Mouse (Mus musculus) liver, embryonic 12.5 days (tissue): ENCODE results near the gene Vav2. TPM values are rescaled to one million over a fixed set of nuclear protein-coding genes. Genes with fewer than 3 reads are reported as not detected.
A peak's percentile ranks its signal among the peaks of the same experiment; 100 is the strongest.

Source experiments
- ATAC-seq: fragments of 200-750 bp; cut with Nextera tagmentation; 2 replicates; pipeline ENCODE4 v1.8.0; 2017; ENCODE audit warnings: moderate number of reproducible peaks, mild to moderate bottlenecking, moderate library complexity
- H3K27ac ChIP-seq: fragments of 300-500 bp; sonication (generic); 2 replicates; pipeline ENCODE4 v1.5.1; 2016; ENCODE audit warnings: mild to moderate bottlenecking
- H3K27me3 ChIP-seq: fragments of 300-500 bp; sonication (generic); replicated peaks from 2 replicates; pipeline ENCODE4 v1.6.1; 2016; ENCODE audit warnings: mild to moderate bottlenecking, moderate library complexity
- H3K36me3 ChIP-seq: fragments of 300-500 bp; sonication (generic); 2 replicates; pipeline ENCODE4 v1.6.1; 2016; ENCODE audit warnings: mild to moderate bottlenecking, moderate library complexity
- H3K4me1 ChIP-seq: fragments of 300-500 bp; sonication (generic); 2 replicates; pipeline ENCODE4 v1.6.1; 2016
- H3K4me2 ChIP-seq: fragments of 300-500 bp; sonication (generic); 2 replicates; pipeline ENCODE4 v1.6.1; 2016; ENCODE audit warnings: mild to moderate bottlenecking, moderate library complexity
- H3K4me3 ChIP-seq: fragments of 300-500 bp; sonication (generic); 2 replicates; pipeline ENCODE4 v1.5.1; 2016; ENCODE audit warnings: mild to moderate bottlenecking, moderate library complexity
- H3K9ac ChIP-seq: fragments of 300-500 bp; sonication (generic); 2 replicates; pipeline ENCODE4 v1.6.1; 2016; ENCODE audit warnings: mild to moderate bottlenecking, moderate library complexity
- H3K9me3 ChIP-seq: fragments of 300-500 bp; sonication (generic); replicated peaks from 2 replicates; pipeline ENCODE4 v1.6.1; 2016; ENCODE audit warnings: mild to moderate bottlenecking, moderate library complexity
- WGBS: fragments of 180-500 bp; shearing (Covaris S2); methylation state at CpG from one replicate; pipeline ENCODE4 v1.1.7; 2016; ENCODE audit not compliant: insufficient replicate concordance; 5-methylcytosine and 5-hydroxymethylcytosine counted together
- polyA plus RNA-seq: library from polyadenylated mRNA; unstranded; fragments of >200 nt; fragmentation: Nextera tagmentation; extraction: Ambion mirVana; gene quantifications from 2 replicates; pipeline ENCODE4 v1.2.1, GENCODE M21; 2016

The Vav2 gene
- polyA plus RNA-seq = 5.0 and 5.8 TPM in 2 replicates

DNA sequence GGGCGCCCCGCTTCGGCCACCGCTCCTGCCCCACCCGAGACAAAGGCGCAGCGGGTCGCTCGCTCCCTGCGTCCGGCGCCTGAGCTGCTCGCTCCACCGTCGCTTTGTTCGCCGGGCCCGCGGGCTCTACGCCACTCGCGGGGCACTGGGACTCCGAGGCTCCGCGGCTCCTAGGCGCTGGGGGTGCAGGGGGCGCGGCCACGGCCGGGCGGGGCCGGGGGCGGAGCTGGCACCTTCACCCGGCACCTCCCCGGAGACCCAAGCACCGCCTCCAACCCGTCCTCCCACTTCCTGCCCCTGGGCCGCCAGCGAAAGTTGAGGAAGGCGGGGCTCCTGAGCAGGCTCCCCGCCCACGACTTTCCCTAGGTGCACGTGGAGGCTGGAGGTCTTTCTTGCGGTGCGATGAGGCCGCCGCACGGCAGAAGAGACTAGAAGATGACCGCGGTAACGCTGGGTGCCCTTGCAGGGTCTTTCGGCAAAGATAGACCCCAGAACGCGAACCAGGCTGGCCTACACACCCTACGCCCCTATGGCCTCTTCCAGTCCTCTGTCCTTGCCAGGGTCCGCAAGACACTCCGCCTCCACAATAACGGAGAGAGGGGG is at the start of gene Vav2:
Vav2 (minus strand) TSS at position 179 of the 603 bp plus-strand sequence.
- peak within 1 kb of the TSS; percentile 99 for H3K4me2 ChIP-seq
- peak; percentile 94 for ATAC-seq
- no peaks in the 10 kb centered on the region for H3K9me3 ChIP-seq
- peaks cover 33% of the 10 kb centered on the region for H3K27me3 ChIP-seq
- H3K4me1 ChIP-seq = peaks cover 56% of the 10 kb centered on the region
- under 1% methylated on average over 58 of the region's 58 CpGs for WGBS
- peak within 1 kb of the TSS; percentile 76 for H3K4me3 ChIP-seq
- H3K36me3 ChIP-seq = no peaks in the 10 kb centered on the region
- H3K27ac ChIP-seq = peak within 1 kb of the TSS; percentile 77
- peak within 1 kb of the TSS; percentile 81 for H3K9ac ChIP-seq

DNA sequence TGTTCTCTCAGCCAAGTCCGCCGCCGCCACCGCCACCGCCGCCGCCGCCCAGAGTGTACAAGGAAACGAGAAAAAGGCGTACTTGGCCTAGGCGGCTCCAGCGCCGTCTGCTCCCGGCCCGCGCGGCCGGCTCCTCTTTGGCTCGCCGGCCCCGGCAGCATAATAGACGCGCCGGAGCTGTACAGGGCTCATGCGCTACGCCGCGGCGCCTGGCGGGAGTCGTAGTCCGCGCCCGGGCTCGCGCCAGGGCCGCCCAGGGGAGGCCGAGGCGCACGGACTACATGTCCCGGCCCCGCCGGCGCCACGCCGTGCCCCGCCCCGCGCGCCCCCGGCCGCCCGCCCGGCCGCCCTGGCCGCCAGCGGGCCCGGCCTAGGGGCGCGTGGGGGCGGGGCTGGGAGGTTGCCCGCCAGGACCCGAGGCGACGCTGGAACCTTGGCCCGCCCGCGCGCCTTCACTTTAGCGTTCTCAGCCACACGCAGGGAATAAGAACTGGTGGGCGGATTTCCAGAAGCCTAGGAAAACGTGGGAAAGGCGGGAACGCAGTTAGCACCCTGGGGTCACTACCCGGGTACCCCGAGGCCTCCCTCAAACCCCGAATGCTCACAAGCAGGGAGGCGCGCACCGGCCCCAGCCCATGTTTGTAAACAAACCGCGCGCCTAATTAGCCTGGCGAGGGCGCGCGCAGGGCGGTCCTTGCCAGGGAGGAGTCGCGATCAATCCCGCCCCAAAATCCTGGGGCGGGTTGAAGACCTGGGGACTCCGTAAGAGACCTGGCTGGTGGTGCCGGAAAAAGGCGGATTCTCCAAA is 48.9 kb upstream of the Vav2 start:
- ATAC-seq = peak; percentile 94

DNA sequence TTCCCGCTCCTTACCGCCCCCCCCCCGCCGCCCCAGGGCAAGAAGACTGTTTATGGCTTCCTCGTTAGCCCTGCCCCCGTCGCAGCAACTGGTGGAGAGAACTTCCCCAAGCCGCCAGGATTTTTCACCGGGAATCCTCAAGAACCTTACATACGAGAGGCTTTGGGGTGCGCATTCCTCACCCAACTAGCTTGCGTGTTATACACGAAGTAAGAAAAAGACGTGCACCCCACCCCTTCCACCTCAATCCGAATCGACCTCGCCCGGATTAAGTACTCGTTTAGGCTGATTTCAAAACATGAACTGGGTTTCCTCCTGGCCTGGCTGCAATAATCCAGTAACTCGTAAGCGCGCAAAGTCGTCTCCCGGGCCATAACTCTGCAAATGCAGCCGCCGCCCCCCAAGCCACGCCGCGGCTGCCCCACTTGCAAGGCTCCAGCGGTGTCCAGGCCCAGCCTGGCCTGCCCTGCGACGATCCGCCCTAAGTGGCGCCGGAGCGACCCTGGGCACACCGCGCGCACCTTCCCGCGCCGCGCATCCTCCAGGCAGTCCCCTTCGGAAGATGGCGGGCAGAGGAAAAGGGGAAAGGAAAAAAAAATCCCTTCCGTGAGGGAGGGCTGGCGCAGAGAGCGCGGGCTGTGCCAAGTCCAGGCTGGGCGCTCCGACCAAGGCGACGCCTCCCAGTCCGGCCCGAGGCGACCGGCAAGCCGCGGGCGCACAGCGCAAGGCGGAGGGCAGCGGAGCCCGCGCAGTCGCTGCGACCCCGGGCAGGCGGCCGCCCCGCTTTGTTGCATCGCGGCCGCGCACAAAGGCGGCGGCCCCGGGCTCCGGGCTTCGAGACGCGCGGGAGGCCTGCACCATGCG is 48.0 kb upstream of the Vav2 start:
- Histone ChIP-seq H3K4me2 (peak overlapping the region; percentile 79), H3K4me1 (peaks cover 59% of the 10 kb centered on the region), H3K9me3 (no peaks in the 10 kb centered on the region), H3K9ac (peak overlapping the region; percentile 92), H3K4me3 (peak overlapping the region; percentile 86), H3K36me3 (peaks cover 25% of the 10 kb centered on the region), H3K27me3 (no peaks in the 10 kb centered on the region), H3K27ac (peak overlapping the region; percentile 92)
- WGBS = under 1% methylated on average over 84 of the region's 84 CpGs
- peak; percentile 4 for ATAC-seq

More for the DNA sequence above, 48.9 kb upstream of the Vav2 start:
- H3K36me3 ChIP-seq = peaks cover 22% of the 10 kb centered on the region
- H3K27ac ChIP-seq = peak overlapping the region; percentile 95
- no peaks in the 10 kb centered on the region for H3K27me3 ChIP-seq
- 4% methylated on average over 83 of the region's 96 CpGs for WGBS
- peaks cover 50% of the 10 kb centered on the region for H3K4me1 ChIP-seq
- H3K4me2 ChIP-seq = peak overlapping the region; percentile 79
- peak overlapping the region; percentile 92 for H3K9ac ChIP-seq
- H3K9me3 ChIP-seq = no peaks in the 10 kb centered on the region
- H3K4me3 ChIP-seq = peak overlapping the region; percentile 86

DNA sequence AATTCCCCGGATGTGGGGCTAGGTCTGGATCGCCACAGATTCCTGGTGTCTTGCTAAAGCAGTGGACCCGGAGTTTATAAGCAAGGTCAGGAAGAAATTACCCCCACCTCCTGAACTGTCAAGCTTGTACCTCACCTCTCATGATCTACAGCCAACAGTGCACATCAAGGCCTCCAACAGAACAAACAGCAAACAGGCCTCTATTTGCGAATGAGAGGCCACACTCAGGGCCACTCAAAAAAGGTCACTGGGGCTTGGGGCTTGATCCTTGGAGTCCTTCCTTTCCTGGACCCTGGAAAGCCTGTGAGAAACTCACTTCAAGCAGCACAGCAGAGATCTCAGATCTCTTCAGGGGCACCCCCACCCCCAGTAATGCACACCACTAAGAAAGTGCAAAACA is 47.1 kb upstream of the Vav2 start:
- Histone ChIP-seq H3K27ac (peak overlapping the region; percentile 92; the same call in 1 of the 2 replicates), H3K27me3 (no peaks in the 10 kb centered on the region), H3K4me3 (peak overlapping the region; percentile 86), H3K9me3 (no peaks in the 10 kb centered on the region), H3K9ac (peak overlapping the region; percentile 92), H3K36me3 (peaks cover 26% of the 10 kb centered on the region), H3K4me1 (peaks cover 68% of the 10 kb centered on the region), H3K4me2 (peak overlapping the region; percentile 79)
- ATAC-seq = no peak
- 40% methylated on average over 4 of the region's 4 CpGs for WGBS

DNA sequence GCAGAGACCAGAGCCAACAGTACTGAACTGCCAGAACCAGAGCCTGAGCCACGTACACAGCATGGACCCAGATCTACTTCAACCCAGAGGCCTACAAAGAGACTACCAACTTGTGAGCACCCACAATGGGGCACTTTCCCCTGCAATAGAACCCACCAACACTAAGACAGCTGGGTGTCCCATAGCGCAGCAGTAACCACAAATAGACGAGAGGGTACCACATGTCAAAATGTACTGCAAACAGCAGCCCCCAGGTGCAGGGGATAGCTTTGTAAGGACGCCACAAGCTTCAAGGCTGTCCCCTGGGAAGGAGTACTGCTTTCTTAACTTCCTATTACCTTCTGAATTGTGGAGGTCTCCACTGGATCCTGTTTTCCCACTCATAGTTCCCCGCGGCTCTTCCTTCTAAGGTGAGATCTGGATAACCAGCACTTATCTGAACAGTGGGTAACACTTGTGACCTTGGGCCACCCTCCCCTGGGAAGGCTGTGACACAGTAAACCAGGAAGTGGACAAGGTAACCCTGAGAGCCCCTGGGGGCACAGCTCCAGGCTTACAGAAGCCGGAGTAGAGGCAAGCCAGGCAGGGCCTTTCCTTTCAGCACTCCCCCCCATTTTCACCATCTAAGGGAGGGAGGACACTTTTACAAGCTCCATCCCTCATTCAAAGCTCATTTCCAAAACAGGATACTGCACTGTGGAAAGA is 46.4 kb upstream of the Vav2 start:
- Histone ChIP-seq H3K36me3 (peaks cover 33% of the 10 kb centered on the region), H3K27ac (0 out of 2 replicates have a peak overlapping the region, but pooled peaks have one; percentile 4), H3K4me3 (peak overlapping the region; percentile 86), H3K9me3 (no peaks in the 10 kb centered on the region), H3K9ac (peak overlapping the region; percentile 92), H3K4me2 (peak overlapping the region; percentile 79), H3K4me1 (peaks cover 75% of the 10 kb centered on the region), H3K27me3 (no peaks in the 10 kb centered on the region)
- no peak for ATAC-seq
- 58% methylated on average over 7 of the region's 7 CpGs for WGBS

DNA sequence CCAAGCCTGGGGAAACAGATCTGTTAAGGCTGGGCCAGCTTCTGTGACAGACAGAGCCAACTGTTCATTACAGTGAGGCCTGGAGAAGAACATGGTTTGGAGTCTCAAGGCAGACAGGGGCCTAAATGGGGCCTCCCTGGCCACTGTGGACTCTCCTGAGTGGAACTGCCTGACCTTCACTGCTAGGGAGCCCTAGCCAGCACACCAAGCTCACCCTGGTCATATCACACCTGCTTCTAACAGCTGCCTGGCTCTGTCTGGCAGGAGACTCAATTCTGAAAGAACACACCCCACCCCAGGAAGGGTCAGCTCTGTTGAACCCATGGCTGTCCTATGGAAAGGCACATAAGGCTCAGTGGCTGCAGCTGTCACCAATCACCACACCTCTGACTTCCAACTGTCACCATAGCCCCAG is 44.3 kb upstream of the Vav2 start:
- Histone ChIP-seq H3K27ac (peak overlapping the region; percentile 87), H3K4me2 (peak overlapping the region; percentile 79), H3K4me1 (peaks cover 81% of the 10 kb centered on the region), H3K27me3 (no peaks in the 10 kb centered on the region), H3K36me3 (peaks cover 53% of the 10 kb centered on the region), H3K9ac (peak overlapping the region; percentile 66), H3K9me3 (no peaks in the 10 kb centered on the region), H3K4me3 (no peak overlapping the region)
- ATAC-seq = no peak

DNA sequence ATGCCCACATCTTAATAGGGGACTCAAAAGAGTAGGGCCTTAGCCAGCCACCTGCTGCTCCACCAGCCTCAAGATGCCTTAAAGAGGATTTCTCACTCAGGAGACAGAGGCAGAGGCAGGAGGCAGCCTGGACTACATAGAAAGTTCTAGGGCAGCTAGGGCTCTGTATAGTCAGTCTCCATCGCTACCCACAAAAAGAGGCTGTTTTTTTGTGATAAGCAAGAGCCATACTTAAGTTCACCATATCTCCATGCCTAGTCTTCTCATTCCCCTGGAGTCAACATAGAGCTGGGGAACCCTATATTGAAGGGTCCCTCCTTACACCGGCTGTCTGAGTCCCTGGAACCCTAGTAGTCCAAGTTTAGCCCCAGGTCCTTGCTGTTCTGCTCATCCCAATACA is 43.7 kb upstream of the Vav2 start:
- WGBS = 16% methylated on average over 2 of the region's 2 CpGs
- ATAC-seq = peak; percentile 74
- Histone ChIP-seq H3K27ac (peak overlapping the region; percentile 87), H3K27me3 (no peaks in the 10 kb centered on the region), H3K9me3 (no peaks in the 10 kb centered on the region), H3K4me2 (peak overlapping the region; percentile 79), H3K9ac (peak overlapping the region; percentile 66), H3K4me1 (peaks cover 87% of the 10 kb centered on the region), H3K4me3 (peak overlapping the region; percentile 13), H3K36me3 (peaks cover 60% of the 10 kb centered on the region)

DNA sequence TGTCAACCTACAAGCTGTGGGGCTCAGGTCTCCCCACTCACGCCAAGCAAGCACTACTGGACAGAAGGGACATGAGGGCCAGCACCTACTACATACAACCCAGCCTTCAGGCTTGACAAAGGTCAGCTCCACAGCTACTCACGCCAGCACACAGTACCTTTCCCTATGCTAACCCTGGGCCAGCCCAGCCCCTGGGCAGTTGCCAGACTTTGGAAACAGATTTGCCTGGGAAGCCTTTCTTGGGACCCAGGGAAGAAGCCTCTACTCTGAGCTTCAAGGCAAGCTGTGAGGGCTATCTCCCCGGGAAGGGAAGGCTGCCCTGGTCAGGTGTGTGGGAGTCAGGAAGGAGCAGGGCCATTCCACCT is 43.1 kb upstream of the Vav2 start:
- H3K4me3 ChIP-seq = peak overlapping the region; percentile 13
- peak overlapping the region; percentile 87 for H3K27ac ChIP-seq
- H3K4me2 ChIP-seq = peak overlapping the region; percentile 79
- 56% methylated on average over 3 of the region's 3 CpGs for WGBS
- ATAC-seq = no peak
- H3K9ac ChIP-seq = peak overlapping the region; percentile 66
- H3K27me3 ChIP-seq = no peaks in the 10 kb centered on the region
- H3K4me1 ChIP-seq = peaks cover 91% of the 10 kb centered on the region
- H3K36me3 ChIP-seq = peaks cover 64% of the 10 kb centered on the region
- H3K9me3 ChIP-seq = no peaks in the 10 kb centered on the region

DNA sequence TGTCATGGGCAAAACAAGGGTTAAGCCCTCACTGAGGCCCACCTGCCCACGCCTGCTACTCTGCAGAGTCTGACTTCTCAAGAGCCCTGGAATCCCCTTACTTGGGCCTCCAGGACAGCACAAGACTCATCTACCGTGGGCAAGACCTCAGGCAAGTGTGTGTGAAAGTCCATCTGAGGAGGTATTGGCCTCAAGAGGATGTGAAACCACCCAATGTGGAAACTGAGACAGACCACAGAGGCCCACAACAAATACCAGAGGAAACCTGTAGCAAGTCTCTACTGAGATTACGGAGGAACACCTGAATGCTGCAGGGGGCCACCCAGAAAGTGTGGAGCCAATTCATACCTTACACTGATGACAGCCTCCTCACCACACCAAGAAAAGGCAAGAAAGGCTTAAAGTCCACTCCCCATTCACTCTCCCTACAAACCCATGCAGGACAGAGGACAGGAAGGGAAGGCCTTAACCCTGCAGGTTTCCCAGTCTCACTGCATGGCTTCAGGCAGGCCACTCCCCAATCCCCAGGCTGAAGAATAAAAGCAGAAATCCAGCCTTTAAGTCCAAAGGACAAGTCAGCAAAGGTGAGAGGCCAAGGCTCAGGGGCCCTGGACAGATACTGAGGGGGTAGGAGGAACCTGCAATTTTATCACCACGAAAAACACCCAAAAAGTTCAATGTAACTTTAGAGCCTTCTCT is 42.6 kb upstream of the Vav2 start:
- H3K4me1 ChIP-seq = peaks cover 90% of the 10 kb centered on the region
- no peaks in the 10 kb centered on the region for H3K9me3 ChIP-seq
- 42% methylated on average over 4 of the region's 4 CpGs for WGBS
- peak overlapping the region; percentile 87 for H3K27ac ChIP-seq
- H3K36me3 ChIP-seq = peaks cover 69% of the 10 kb centered on the region
- H3K4me3 ChIP-seq = peak overlapping the region; percentile 13; the same call in 1 of the 2 replicates
- peak overlapping the region; percentile 79 for H3K4me2 ChIP-seq
- H3K9ac ChIP-seq = peak overlapping the region; percentile 66
- no peak for ATAC-seq
- no peaks in the 10 kb centered on the region for H3K27me3 ChIP-seq

DNA sequence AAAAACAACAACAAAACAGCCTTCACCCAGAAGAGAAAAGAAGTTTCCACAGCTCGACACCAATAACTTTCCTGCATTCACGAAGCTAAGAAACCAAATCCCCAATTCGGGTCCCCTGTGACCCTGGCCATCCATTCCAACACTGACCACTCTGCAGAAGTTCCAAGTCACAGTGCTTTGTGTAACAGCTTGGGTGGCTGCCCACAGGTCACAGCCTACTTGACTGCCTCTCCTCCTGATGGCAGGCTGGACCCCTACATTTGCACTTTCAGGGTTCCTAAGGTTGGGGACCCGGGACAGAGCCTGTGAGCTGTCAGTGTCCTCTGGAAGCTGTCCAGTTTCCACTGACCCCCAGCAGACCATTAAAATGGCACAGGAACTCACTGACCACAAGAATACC is 36.1 kb upstream of the Vav2 start:
- Histone ChIP-seq H3K27me3 (no peaks in the 10 kb centered on the region), H3K27ac (no peak overlapping the region), H3K9ac (no peak overlapping the region), H3K4me1 (peaks cover 24% of the 10 kb centered on the region), H3K9me3 (no peaks in the 10 kb centered on the region), H3K4me3 (no peak overlapping the region), H3K4me2 (no peak overlapping the region), H3K36me3 (peaks cover 97% of the 10 kb centered on the region)
- no peak for ATAC-seq
- 78% methylated on average over 4 of the region's 4 CpGs for WGBS
